Mouse (Mus musculus) retina, postnatal 1 day (tissue): ENCODE data around the gene Tmem218.

Source experiments
- DNase-seq: peaks from one replicate; pipeline ENCODE4 v3.0.0-alpha.2; 2012

Tmem218 gene

GRCm38 (mm10) chr9:37207929-37208411, at the start of gene Tmem218:
Tmem218 (plus strand) TSS chr9:37208223.
- peak; percentile 100 for DNase-seq

- DNase-seq, result no peak
These were observed 47.3 kb upstream of the Tmem218 start for GRCm38 (mm10) chr9:37160686-37161085.

- no peak for DNase-seq
These were observed 41.1 kb upstream of the Tmem218 start for GRCm38 (mm10) chr9:37166899-37167298.

- DNase-seq, result no peak
These were observed 34.6 kb upstream of the Tmem218 start for GRCm38 (mm10) chr9:37173376-37173775.

GRCm38 (mm10) chr9:37176002-37176401, 32.0 kb upstream of the Tmem218 start:
- no peak for DNase-seq

GRCm38 (mm10) chr9:37177107-37177506, 30.9 kb upstream of the Tmem218 start:
- peak; percentile 83 for DNase-seq

GRCm38 (mm10) chr9:37177551-37177950, 30.5 kb upstream of the Tmem218 start:
- peak; percentile 46 for DNase-seq

GRCm38 (mm10) chr9:37178911-37179310, 29.1 kb upstream of the Tmem218 start:
- peak; percentile 61 for DNase-seq

GRCm38 (mm10) chr9:37179596-37179995, 28.4 kb upstream of the Tmem218 start:
- DNase-seq, result no peak

GRCm38 (mm10) chr9:37181596-37181995, 26.4 kb upstream of the Tmem218 start:
- peak; percentile 58 for DNase-seq

GRCm38 (mm10) chr9:37183176-37183575, 24.8 kb upstream of the Tmem218 start:
- peak; percentile 61 for DNase-seq

GRCm38 (mm10) chr9:37187407-37187806, 20.6 kb upstream of the Tmem218 start:
- DNase-seq, result no peak

GRCm38 (mm10) chr9:37188024-37188423, 20.0 kb upstream of the Tmem218 start:
- no peak for DNase-seq

- DNase-seq, result no peak
These were observed 11.0 kb upstream of the Tmem218 start for GRCm38 (mm10) chr9:37197067-37197466.

- DNase-seq, result no peak
These were observed 7.6 kb upstream of the Tmem218 start for GRCm38 (mm10) chr9:37200414-37200813.

- peak; percentile 31 for DNase-seq
These were observed 4.1 kb upstream of the Tmem218 start for GRCm38 (mm10) chr9:37203884-37204283.

GRCm38 (mm10) chr9:37213060-37213738, 5.2 kb downstream of the Tmem218 start:
- no peak for DNase-seq

- no peak for DNase-seq
These were observed 6.5 kb downstream of the Tmem218 start for GRCm38 (mm10) chr9:37214327-37215060.

GRCm38 (mm10) chr9:37220755-37221154, 12.7 kb downstream of the Tmem218 start:
- peak; percentile 11 for DNase-seq

GRCm38 (mm10) chr9:37225581-37225980, 17.6 kb downstream of the Tmem218 start:
- DNase-seq, result no peak

- DNase-seq, result peak; percentile 81
These were observed 21.9 kb downstream of the Tmem218 start for GRCm38 (mm10) chr9:37229880-37230325.

- DNase-seq, result no peak
These were observed 22.6 kb downstream of the Tmem218 start for GRCm38 (mm10) chr9:37230486-37231195.
